Mouse (Mus musculus) embryonic facial prominence, embryonic 11.5 days (tissue): ENCODE measurements at regions not wholly inside any gene's neighbourhood (a gene's known extent, or its start where the extent isn't known, plus 50 kb on each side); places are given as distances from the start of the nearest gene placed in this dataset.

Source experiments
- ATAC-seq: fragments of 200-750 bp; cut with Nextera tagmentation; replicated peaks from 2 replicates; pipeline ENCODE4 v1.8.0; 2017; ENCODE audit warnings: low read depth; ENCODE audit not compliant: insufficient number of reproducible peaks, low FRiP score, low TSS enrichment
- DNase-seq: peaks from one replicate; pipeline ENCODE4 v3.0.0-alpha.2; 2015; ENCODE audit warnings: low spot score
- H3K27ac ChIP-seq: fragments of 300-500 bp; sonication (generic); replicated peaks from 2 replicates; pipeline ENCODE4 v1.5.1; 2014; ENCODE audit warnings: mild to moderate bottlenecking, low read depth, low read length, control low read depth
- H3K27me3 ChIP-seq: fragments of 300-500 bp; sonication (generic); 2 replicates; pipeline ENCODE4 v1.6.1; 2014; ENCODE audit warnings: mild to moderate bottlenecking, low read length, moderate library complexity, mixed read lengths; ENCODE audit not compliant: control insufficient read depth, insufficient read depth
- H3K36me3 ChIP-seq: fragments of 300-500 bp; sonication (generic); replicated peaks from 2 replicates; pipeline ENCODE4 v1.6.1; 2014; ENCODE audit warnings: low read depth, mild to moderate bottlenecking, low read length, moderate library complexity, mixed read lengths; ENCODE audit not compliant: control insufficient read depth, insufficient read depth
- H3K4me1 ChIP-seq: fragments of 300-500 bp; sonication (generic); 2 replicates; pipeline ENCODE4 v1.6.1; 2014; ENCODE audit warnings: low read length, mixed read lengths; ENCODE audit not compliant: control insufficient read depth, insufficient read depth
- H3K4me2 ChIP-seq: fragments of 300-500 bp; sonication (generic); 2 replicates; pipeline ENCODE4 v1.6.1; 2014; ENCODE audit warnings: low read depth, mild to moderate bottlenecking, control low read depth, low read length, moderate library complexity
- H3K4me3 ChIP-seq: fragments of 300-500 bp; sonication (generic); 2 replicates; pipeline ENCODE4 v1.5.1; 2014; ENCODE audit warnings: low read depth, low read length, control low read depth
- H3K9ac ChIP-seq: fragments of 300-500 bp; sonication (generic); replicated peaks from 2 replicates; pipeline ENCODE4 v1.6.1; 2014; ENCODE audit warnings: mild to moderate bottlenecking, control low read depth, low read length
- H3K9me3 ChIP-seq: fragments of 300-500 bp; sonication (generic); replicated peaks from 2 replicates; pipeline ENCODE4 v1.6.1; 2016; ENCODE audit warnings: mild to moderate bottlenecking, low read length, inconsistent platforms, mixed read lengths; ENCODE audit not compliant: control insufficient read depth
- WGBS: fragments of 180-500 bp; shearing (Covaris S2); extraction: QIAGEN DNeasy Blood & Tissue Kit; methylation state at CpG from one replicate; pipeline ENCODE4 v1.1.7; 2014; 5-methylcytosine and 5-hydroxymethylcytosine counted together

GRCm38 (mm10) chr5:75479149-75479548 lies 95.6 kb upstream of the Kit start:
- Histone ChIP-seq H3K9me3 (no peaks in the 10 kb centered on the region), H3K4me3 (no peak overlapping the region), H3K36me3 (no peaks in the 10 kb centered on the region), H3K9ac (no peak overlapping the region), H3K4me1 (peaks cover 4% of the 10 kb centered on the region; the same call in 1 of the 2 replicates), H3K4me2 (no peak overlapping the region), H3K27me3 (no peaks in the 10 kb centered on the region), H3K27ac (no peak overlapping the region)
- WGBS, result 89% methylated on average over 11 of the region's 11 CpGs
- DNase-seq (no peak), ATAC-seq (no peak)

GRCm38 (mm10) chr5:75481595-75481994 lies 93.1 kb upstream of the Kit start:
- WGBS, result 17% methylated on average over 7 of the region's 7 CpGs
- Histone ChIP-seq H3K9me3 (no peaks in the 10 kb centered on the region), H3K4me1 (peaks cover 4% of the 10 kb centered on the region; the same call in 1 of the 2 replicates), H3K9ac (no peak overlapping the region), H3K4me2 (no peak overlapping the region), H3K4me3 (no peak overlapping the region), H3K27me3 (no peaks in the 10 kb centered on the region), H3K27ac (no peak overlapping the region), H3K36me3 (no peaks in the 10 kb centered on the region)
- ATAC-seq (0 out of 2 replicates have a peak, but pooled peaks have one; percentile 72), DNase-seq (peak; percentile 48)

GRCm38 (mm10) chr5:75484330-75484729 lies 90.4 kb upstream of the Kit start:
- Histone ChIP-seq H3K4me3 (no peak overlapping the region), H3K27me3 (no peaks in the 10 kb centered on the region), H3K9me3 (no peaks in the 10 kb centered on the region)

GRCm38 (mm10) chr5:75490806-75491205 lies 83.9 kb upstream of the Kit start:
- no peak overlapping the region for H3K9ac ChIP-seq
- H3K4me2 ChIP-seq, result no peak overlapping the region
- no peaks in the 10 kb centered on the region for H3K9me3 ChIP-seq
- H3K27me3 ChIP-seq, result no peaks in the 10 kb centered on the region
- no peaks in the 10 kb centered on the region for H3K4me1 ChIP-seq
- no peak overlapping the region for H3K4me3 ChIP-seq
- no peak for ATAC-seq
- H3K36me3 ChIP-seq, result no peaks in the 10 kb centered on the region
- DNase-seq, result no peak
- H3K27ac ChIP-seq, result no peak overlapping the region
- WGBS, result 81% methylated on average over 9 of the region's 9 CpGs

More at GRCm38 (mm10) chr5:75484330-75484729, 90.4 kb upstream of the Kit start:
- Histone ChIP-seq H3K36me3 (no peaks in the 10 kb centered on the region), H3K27ac (no peak overlapping the region), H3K4me1 (peaks cover 4% of the 10 kb centered on the region; the same call in 1 of the 2 replicates), H3K4me2 (no peak overlapping the region), H3K9ac (no peak overlapping the region)
- WGBS, result 85% methylated on average over 7 of the region's 7 CpGs
- ATAC-seq (no peak), DNase-seq (no peak)

GRCm38 (mm10) chr5:75494143-75494542 lies 80.6 kb upstream of the Kit start:
- ATAC-seq (no peak), DNase-seq (no peak)
- no peak overlapping the region for H3K4me2 ChIP-seq
- no peaks in the 10 kb centered on the region for H3K27me3 ChIP-seq
- no peak overlapping the region for H3K9ac ChIP-seq
- WGBS, result 88% methylated on average over 10 of the region's 10 CpGs
- H3K9me3 ChIP-seq, result no peaks in the 10 kb centered on the region
- no peak overlapping the region for H3K27ac ChIP-seq
- H3K36me3 ChIP-seq, result no peaks in the 10 kb centered on the region
- no peak overlapping the region for H3K4me3 ChIP-seq
- H3K4me1 ChIP-seq, result no peaks in the 10 kb centered on the region

GRCm38 (mm10) chr5:75499053-75499452 lies 75.7 kb upstream of the Kit start:
- Histone ChIP-seq H3K4me2 (no peak overlapping the region), H3K4me1 (no peaks in the 10 kb centered on the region), H3K9me3 (no peaks in the 10 kb centered on the region), H3K4me3 (no peak overlapping the region), H3K9ac (no peak overlapping the region), H3K27me3 (no peaks in the 10 kb centered on the region; the same call in 1 of the 2 replicates), H3K27ac (no peak overlapping the region), H3K36me3 (no peaks in the 10 kb centered on the region)
- WGBS, result 85% methylated on average over 3 of the region's 3 CpGs
- ATAC-seq, result no peak
- DNase-seq, result no peak

- Histone ChIP-seq H3K36me3 (no peaks in the 10 kb centered on the region), H3K9ac (no peak overlapping the region), H3K4me1 (no peaks in the 10 kb centered on the region), H3K9me3 (no peaks in the 10 kb centered on the region), H3K4me2 (no peak overlapping the region), H3K27ac (no peak overlapping the region), H3K27me3 (no peaks in the 10 kb centered on the region; the same call in 1 of the 2 replicates), H3K4me3 (no peak overlapping the region)
- 85% methylated on average over 5 of the region's 5 CpGs for WGBS
- no peak for ATAC-seq
- DNase-seq, result no peak
These were observed 75.0 kb upstream of the Kit start for GRCm38 (mm10) chr5:75499695-75500094.

- Histone ChIP-seq H3K27ac (no peak overlapping the region), H3K4me1 (no peaks in the 10 kb centered on the region), H3K9ac (no peak overlapping the region), H3K4me3 (no peak overlapping the region), H3K4me2 (no peak overlapping the region), H3K9me3 (no peaks in the 10 kb centered on the region), H3K27me3 (no peaks in the 10 kb centered on the region; the same call in 1 of the 2 replicates), H3K36me3 (no peaks in the 10 kb centered on the region)
- 79% methylated on average over 8 of the region's 8 CpGs for WGBS
- ATAC-seq, result no peak
- DNase-seq, result no peak
These were observed 73.9 kb upstream of the Kit start for GRCm38 (mm10) chr5:75500654-75501416.
